Mouse (Mus musculus): Measurements from ENCODE around the gene Pik3r2.
A peak's percentile ranks its signal among the peaks of the same experiment; 100 is the strongest.

Gene Pik3r2

GRCm38 (mm10) chr8:70773410-70773809 is 3.1 kb downstream of the Pik3r2 start:
- DNase-seq (ENCODE audit: low read depth, low spot score): no peak

- DNase-seq (ENCODE audit: low read depth, low spot score): no peak
These were observed 3.6 kb downstream of the Pik3r2 start for GRCm38 (mm10) chr8:70772890-70773289.

- no peak for DNase-seq (ENCODE audit: low read depth, low spot score)
These were observed 4.4 kb downstream of the Pik3r2 start for GRCm38 (mm10) chr8:70772075-70772474.

DNA sequence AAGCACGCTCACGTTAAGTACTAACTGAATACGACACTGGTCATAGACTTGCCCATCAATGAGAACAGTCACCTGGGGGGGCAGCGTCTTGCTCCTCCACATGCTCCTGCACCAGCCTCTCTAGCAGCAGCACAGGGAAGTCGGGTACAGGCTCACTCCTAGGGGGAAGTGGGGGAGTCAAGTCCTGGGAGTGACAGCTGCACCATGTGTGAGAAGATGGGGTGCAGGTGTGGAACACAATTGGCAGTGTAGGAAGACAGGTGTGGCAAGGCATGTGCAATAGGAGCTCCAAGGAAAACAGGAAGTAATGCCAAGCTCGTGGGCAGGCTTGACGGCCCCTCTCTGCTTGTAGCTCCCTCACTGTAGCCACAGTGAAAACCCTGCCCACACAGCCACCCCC is 5.3 kb downstream of the Pik3r2 start:
- no peak for DNase-seq (ENCODE audit: low read depth, low spot score)

DNA sequence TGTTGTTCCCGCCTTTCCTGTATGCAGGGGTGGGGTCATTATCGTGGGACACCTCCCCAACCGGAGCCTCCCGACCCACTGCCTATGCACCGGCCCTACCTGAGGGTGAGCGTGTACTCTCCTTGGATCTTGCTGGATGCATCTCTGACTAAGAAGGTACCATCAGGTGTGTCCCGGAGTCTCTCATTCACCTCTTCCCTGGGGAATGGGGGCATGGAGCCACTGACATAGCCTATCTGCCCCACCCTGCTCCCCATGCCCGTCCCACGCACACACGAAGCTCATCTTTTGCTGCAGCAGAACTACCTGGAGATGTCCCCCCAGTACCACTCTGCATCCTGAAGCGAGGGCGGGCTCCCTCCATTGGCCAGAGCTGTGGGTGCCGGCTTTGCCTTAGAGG is 5.8 kb downstream of the Pik3r2 start:
- DNase-seq (ENCODE audit: low read depth, low spot score): no peak

GRCm38 (mm10) chr8:70769858-70770257 is 6.7 kb downstream of the Pik3r2 start:
- DNase-seq (ENCODE audit: low read depth, low spot score): no peak

DNA sequence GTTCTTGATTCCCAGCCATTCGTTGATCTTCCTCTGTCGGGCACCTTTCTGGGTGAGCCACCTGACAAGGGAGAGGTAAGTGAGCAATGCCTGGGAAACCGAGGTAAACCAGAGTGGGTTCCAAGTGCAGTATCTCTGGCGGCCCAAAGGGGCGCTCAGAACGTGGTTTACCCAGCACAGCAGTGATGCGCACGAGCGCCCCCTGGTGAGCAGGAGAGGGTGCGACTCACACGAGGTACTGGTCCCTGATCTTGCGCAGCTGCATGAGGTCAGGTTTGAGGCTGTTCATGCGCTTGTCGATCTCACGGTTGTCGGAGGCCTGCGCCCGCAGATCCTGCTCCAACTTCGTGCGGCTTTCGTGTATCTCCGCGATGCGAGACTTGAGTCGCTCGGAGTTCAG is 7.2 kb downstream of the Pik3r2 start:
- peak; percentile 98 for DNase-seq (ENCODE audit: low read depth, low spot score)

GRCm38 (mm10) chr8:70768956-70769355 is 7.6 kb downstream of the Pik3r2 start:
- no peak for DNase-seq (ENCODE audit: low read depth, low spot score)

- DNase-seq (ENCODE audit: low read depth, low spot score): no peak
These were observed 8.2 kb downstream of the Pik3r2 start for GRCm38 (mm10) chr8:70768231-70768776.

DNA sequence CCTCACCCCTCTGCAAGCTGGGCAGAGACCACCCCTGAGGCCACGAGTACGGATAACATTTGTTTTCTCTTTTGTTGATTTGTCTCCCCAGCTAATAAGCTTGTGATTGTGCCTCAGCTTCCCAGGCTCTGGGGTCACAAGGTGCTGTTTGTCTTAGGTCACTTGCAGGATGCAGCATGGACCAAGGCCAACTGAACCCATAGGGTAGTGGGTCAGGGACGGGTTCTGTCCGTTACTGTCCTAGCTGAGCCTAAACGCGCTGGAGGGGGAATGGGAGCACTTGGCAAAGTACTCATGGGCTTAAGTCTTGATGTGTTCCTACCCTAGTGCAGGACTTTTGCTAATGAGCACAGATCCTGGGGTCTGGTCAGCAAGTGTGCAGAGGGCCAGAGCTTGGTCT is 9.0 kb downstream of the Pik3r2 start:
- DNase-seq (ENCODE audit: low read depth, low spot score): no peak

GRCm38 (mm10) chr8:70766571-70767440 is 9.7 kb downstream of the Pik3r2 start:
- DNase-seq (ENCODE audit: low read depth, low spot score): peak; percentile 73

GRCm38 (mm10) chr8:70765838-70766570 is 10.5 kb downstream of the Pik3r2 start:
- DNase-seq (ENCODE audit: low read depth, low spot score): no peak

- no peak for DNase-seq (ENCODE audit: low read depth, low spot score)
These were observed 11.2 kb downstream of the Pik3r2 start for GRCm38 (mm10) chr8:70765329-70765728.

DNA sequence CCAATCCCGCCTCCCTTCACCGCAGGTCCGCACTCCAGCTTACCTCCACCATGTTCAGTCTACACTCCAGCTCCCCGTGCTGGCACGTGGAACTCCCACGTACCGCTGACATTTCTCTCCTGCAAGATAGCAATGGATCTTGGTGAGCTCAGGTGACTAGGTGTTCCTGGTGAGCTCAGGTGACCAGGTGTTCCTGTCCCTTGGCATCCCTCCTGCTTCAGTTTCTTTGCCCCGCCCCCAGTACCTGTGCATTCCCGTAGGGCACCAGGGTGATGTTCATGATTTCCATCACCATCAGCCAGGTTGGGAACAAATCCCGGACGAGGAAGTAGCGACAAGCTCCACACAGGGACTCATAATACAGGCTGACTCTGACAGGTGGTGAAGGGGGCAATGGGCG is 11.8 kb downstream of the Pik3r2 start:
- no peak for DNase-seq (ENCODE audit: low read depth, low spot score)

DNA sequence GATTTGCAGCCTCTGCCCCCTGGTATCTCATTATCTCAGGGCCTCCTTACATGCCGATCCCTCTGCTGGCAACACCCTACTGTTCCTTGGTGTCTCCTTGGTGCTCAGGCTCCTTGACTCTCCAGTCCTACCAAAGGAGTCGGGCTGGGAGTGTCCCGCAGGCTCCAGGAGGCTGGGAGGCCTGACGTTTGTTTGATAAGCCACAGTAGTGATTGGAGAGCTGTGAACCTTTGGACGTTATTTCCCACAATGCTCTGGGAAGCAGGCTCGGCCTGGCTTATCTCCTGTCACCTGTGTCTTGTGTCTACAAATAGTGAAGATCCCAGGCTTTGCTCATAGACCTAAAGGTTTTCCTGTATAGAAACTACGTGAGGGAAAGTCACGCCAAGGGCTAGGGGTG is 12.5 kb downstream of the Pik3r2 start:
- no peak for DNase-seq (ENCODE audit: low read depth, low spot score)

DNA sequence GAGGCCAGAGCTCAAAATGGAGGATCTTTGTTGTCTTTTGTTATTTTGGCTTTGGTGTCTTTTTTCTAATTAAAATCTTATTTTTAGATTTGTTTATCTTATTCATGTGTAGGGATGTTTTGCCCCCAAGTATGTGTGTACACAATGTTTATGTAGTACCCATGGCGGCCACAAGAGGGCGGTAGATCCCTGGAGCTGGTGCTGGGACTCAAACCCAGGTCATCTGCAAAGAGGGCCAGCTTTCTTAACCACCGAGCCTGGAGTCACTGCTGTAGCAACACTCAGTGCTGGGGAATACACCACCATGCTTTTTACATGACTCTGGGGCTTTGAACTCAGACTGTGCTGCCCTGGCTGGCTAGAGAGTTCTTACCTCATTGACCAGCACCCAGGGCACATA is 13.2 kb downstream of the Pik3r2 start:
- no peak for DNase-seq (ENCODE audit: low read depth, low spot score)

- no peak for DNase-seq (ENCODE audit: low read depth, low spot score)
These were observed 14.4 kb downstream of the Pik3r2 start for GRCm38 (mm10) chr8:70762118-70762517.

DNA sequence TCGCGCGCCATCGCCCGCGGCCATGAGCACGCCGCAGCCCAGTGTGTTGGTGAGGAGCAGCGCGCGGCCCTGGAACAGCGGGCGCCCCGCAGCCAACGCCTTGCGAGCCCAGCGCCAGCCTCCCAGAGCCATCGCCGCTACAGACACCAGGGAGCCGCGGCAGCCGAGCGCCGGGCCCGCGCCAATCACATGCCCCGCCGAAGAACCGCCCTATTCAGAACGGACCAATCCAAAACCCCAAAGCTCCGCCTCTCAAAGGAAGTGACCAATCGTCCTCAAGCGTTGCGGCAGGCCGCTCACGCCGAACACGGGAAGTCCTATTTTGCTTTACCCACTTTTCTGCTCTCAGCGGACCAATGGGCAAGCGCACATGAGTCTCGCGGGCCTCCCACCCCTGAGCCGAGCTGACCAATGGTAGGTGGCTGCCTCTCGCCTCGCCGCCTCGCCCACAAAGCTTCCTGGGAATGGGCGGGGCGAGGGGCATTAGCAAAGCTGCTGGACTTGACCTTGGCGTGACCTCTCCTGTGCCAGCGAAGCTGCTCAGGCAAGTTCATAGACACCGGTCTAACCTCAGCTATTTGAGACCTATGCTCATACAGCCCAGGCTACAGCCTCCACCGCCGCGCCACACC is 15.6 kb downstream of the Pik3r2 start, which contains the start of gene Mpv17l2:
Gene Mpv17l2 (minus strand): TSS at position 172 of the 632 bp plus-strand sequence.
- peak; percentile 99 for DNase-seq (ENCODE audit: low read depth, low spot score)

DNA sequence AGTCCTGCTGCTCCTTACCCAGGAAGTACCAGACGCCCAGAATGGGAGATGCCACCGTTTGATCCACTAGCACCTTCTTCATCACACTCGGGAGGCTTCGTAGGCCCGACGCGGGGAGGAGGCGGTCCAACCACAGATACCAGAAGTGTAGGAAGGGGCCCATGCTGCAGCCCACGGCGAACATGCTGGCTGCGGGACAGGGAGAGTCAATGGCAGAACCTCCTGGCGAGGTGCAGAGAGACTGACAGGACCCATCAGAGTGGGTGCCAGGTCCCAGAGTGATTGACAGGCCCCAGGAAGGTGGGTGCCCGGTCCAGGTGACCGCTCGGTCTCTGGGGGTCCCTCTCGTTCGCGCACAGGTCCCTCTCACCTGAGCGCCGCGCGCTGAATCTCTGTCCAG is 16.2 kb downstream of the Pik3r2 start:
- DNase-seq (ENCODE audit: low read depth, low spot score): no peak

DNA sequence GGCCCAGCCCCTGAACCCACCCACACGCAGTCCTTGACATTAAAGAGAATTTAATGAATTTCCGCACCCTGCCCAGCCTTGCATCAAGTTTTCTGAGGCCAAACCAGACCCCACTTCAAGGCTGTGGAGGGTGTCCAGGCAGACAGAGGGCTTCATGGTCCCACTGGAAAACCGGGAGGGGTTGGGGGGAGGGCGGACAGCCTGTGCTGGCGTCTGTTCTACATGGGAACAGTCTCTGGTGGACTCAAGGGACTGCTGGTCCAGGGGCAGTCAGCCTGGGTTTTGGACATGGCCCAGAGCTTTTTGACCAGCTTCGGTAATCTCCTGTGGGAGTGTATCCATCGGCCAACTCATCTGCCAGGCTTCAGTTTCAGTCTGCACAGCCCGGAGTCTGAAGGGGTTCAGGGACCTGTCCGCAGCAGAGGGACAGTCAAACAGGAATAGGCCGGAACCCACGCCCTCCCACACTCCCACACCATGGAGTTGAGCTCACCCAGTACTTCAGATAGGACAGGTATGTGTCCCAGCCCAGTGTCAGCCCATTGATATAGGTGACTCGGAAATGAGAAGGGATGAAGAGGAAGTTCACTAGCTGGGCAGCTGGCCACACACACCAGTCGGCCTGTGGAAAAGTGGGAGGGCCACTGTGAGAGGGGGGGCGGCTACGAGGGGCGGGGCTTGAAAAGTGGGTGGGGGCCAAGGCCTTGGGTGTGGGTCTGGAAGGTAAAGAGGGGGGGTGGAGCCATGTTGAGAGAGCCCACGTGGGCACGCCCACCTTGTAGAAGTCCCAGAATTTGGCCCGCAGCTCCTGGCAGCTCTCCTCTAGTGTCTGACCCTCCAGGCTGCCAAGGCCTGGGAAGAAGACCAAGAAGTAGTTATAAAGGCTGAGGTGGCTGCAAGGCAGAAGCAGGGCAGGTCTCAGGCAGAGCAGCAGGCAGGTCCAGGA is 17.6 kb downstream of the Pik3r2 start:
- no peak for DNase-seq (ENCODE audit: low read depth, low spot score)

DNA sequence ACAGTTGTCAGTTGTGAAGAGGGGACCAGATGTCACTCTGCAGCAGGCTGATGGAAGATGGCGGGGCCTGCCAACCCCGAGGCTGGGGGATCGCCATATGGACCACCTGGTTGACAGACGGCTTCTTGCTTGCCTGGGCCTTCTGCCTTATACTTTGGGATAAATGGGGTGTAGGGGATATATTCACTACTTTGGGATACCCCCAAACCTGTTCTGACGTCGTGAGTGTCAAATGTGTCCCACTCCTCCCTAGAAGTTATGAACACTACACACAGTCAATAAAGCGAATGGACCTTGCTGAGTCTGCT is 18.3 kb downstream of the Pik3r2 start:
- no peak for DNase-seq (ENCODE audit: low read depth, low spot score)

All from mesoderm, embryonic 11.5 days (tissue).